Mouse (Mus musculus): ENCODE results near the gene Sfxn2. TPM values are rescaled to one million over a fixed set of nuclear protein-coding genes. Genes with fewer than 3 reads are reported as not detected.

Gene Sfxn2
- total RNA-seq, 2 experiments from 2014 or later = 2.0 to 2.8 TPM

DNA sequence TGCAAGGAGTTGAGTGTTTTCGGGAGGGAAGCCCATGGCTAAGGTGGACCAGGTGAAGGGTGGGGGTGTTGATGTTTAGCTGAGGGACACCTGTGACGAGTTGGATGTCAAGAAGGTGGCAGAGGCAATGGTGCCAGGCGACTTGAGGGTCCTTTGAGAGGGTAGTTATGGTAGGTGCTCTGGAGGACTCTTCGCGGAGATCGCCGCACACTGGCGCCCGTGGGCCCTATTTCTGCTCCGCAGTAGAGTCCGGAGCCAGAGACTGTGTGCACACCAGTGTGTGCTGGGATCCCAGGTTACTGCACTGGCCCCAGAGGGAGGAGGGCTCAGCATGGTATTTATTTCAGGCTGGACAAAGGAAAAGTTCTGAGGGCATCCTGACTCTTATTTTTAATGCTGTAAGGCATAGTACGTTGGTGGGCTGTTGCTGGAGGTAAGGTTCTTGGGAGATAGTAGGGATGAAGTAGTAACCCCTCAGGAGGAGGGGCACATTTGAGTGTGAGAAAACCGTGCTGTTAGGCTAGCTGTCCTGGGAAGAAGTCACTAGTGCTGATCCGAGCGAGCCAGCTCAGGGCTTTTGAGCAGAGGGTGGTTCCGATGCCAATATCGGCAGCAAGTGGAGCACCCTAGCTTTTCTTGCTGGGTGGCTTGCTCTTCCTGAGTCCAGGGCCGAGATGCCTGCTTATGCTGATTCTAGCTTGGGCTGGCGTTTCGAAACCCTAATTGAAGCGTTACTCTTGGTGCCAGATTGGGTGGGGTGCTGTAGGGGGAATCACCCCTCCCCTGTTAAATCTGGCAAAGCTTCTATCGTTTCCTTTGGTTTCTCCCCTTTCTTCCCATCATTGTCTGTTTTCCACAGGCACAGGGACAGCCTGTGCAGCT, 26.5 kb downstream of the Sfxn2 start:
- peak; percentile 64 to 73 for DNase-seq

DNA sequence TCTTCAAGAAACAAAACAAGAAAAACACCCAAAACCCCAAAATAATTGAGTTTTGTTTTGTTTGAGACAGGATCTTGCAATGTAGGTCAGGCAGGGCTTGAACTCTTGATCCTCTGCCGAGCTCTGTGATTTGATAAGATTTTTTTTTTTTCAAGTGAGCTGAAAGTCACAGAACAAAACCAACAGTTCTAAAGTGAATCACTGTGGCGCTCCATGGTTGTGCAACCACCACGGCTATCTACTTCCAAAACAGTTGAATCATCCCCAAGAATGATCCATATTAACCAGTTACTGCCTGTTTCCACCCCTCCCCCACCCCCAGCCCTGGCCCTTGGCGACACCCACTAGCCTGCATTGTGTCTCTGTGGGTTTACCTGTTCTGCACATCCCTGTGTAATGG, 27.2 kb downstream of the Sfxn2 start:
- DNase-seq = peak; percentile 52 to 53

DNA sequence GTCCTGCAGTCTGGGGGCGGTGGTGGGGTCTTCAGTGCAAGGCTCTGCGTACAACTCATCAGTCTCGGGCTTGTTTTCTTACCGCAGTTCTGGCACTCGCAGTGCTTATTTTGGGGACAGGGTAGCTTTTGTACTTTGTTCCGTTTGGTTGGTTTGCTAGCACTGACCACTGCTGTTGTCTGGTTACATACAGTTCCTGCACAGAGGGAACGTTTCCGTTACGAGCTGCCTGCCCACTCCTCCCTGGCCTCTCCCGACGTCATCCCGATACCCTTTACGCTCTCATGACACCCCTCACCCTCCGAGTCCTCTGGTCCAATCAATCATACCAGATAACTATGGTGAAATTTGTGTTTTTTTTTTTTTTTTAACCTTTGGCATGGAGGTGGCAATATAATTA, 28.3 kb downstream of the Sfxn2 start:
- DNase-seq = peak in 1 of 2 experiments; percentile 46

DNA sequence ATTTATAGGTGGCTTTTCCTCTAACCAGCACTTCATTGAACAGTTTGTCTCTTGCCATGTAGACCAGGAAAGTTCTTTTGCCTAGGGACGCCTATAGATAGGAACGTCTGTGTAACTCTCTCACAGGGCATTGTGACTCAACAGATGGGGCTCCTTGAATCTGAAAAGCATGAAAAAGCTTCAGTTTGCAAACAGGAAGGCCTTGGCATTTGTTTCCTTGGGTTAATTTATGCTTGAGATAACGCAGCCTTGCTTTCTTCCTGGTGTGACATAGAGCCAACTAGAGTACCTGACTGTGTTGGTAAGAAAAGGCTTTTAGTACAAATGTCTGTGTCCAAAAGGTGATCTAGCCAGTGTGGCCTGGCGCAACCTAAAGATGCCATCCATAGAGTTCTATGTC, 29.2 kb downstream of the Sfxn2 start:
- DNase-seq = no peak

DNA sequence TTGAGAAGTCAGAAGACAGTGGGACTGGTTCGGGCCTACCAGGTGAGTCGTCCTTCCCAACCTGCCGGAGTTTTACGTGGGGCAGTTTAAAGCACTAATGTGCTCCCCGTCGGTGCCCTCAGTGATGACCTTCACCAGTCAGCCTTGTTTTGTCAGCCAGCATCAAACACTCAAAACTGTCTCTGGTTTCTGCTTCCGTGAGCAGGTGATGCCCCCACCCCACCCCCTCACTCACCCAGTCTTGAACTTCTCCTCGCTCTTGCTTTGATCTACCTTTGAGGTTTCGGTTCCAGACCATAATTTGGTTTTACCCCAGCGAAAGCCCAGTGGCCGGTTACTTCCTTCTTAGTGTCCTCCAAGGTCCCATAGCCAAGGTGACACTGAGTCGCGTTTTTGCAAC, 33.6 kb downstream of the Sfxn2 start:
- no peak for DNase-seq

DNA sequence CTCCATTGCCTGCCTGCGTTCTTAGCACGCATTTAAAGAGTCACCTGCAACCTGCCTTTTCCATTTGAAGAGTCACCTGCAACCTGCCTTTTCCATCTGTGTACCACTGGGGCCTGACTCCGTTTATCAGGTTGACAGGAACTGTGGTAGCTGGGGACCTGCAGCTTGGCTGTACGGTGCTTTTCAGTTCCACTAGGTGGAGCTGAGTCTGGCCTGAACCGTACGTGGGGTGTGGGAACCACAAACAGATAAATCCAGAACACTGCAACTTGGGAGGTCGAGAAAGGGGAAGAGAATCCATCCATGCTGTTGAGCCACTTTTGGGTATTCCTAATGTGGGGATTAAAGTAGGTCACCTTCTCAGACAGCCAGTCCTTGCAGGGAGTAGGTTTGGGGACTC, 34.3 kb downstream of the Sfxn2 start:
- DNase-seq = peak; percentile 50 to 58

DNA sequence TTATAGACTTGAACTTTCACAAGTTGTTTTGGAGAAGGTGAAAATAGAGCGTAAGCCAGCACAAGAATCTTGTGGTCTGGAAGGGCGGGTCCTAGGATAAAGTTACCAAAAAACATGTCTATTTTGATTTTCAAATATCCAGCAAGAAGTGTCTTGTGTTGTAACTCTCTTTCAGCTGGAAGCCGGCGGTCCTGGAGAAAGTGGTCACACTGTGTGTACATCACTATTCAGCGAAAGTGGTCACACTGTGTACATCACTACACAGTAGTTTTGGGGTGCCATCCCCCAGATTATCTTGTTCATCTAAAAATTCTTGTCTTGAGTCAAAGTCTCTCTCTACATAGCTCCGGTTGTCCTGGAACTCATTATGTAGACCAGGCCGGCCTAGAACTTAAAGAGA, 35.0 kb downstream of the Sfxn2 start:
- DNase-seq = no peak

DNA sequence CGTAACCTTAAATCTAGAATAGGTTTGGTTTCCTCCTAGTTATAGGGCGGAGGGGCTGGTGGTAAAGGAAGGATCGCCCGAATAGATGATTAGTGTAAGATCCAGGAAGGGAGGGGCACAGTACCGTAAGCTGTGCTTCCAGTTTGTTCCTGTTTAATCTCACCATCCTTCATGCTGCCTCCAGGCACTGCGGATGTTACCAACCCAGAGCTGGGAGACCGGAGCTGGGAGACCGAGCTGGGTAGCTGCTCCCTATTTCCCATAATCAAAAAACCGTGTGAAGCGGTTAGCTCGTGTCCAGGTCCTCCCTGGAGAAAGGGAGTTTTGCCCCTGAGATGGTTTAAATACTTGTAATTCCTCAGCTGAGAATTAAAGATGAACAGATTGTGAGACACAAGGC, 43.2 kb downstream of the Sfxn2 start:
- DNase-seq = no peak

DNA sequence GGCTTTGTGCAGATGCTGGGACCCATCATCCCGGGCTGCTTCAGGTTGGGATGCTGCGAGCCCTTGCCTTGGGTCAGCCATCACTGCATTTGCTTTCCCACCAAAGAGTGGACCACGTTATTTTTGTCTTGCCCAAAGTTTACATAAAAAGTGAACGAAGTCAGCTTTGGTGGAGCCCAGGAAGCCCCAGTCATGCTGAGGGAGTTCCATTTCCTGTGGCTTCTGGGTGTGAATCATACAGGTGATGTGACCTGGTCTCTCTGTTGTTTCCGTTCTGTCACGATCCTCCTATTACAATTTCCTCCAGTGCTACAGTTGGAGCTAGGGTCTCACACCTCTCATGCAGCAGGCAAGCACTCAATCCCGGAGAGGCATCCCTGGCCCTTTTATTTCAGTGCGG, 44.2 kb downstream of the Sfxn2 start:
- DNase-seq = no peak

DNA sequence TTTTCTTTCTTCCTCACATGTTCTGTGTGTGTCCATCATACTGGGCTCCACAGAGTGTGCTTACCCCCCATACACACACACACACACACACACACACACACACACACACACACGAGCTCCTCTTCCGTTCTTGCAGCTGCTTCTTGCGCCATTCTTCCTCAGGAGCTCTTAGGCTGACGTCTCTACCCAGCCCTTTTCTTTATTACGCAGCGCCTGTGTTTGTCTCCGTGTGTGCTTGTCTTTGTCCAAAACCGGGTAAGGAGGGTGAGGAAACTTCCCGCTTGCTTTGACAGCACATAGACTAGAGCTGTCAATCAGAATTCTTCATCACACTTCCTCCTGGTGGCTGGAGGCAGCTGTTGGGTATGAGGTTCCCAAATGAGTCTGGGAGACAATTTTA, 45.2 kb downstream of the Sfxn2 start:
- DNase-seq = peak in 1 of 2 experiments; percentile 52

DNA sequence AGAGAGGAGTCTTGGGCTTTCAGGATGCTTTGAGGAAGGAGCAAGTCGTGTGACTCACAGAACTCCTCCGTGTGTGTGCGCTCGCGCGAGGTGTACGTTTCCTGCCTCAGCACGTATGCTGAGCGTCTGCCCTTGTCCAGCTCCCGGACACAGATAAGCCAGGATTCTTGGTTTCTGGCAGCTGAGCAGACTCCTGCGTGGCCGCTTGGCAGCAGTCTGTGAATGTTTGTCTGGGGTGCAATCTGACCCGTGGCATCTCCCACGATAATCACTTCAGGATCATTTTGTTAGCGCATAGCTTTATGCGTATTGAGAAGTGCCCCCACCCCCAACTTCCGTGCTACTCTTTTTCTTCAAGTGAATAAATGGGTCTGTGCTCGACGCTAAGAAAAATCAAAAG, 45.8 kb downstream of the Sfxn2 start:
- DNase-seq = peak; percentile 63 to 74

DNA sequence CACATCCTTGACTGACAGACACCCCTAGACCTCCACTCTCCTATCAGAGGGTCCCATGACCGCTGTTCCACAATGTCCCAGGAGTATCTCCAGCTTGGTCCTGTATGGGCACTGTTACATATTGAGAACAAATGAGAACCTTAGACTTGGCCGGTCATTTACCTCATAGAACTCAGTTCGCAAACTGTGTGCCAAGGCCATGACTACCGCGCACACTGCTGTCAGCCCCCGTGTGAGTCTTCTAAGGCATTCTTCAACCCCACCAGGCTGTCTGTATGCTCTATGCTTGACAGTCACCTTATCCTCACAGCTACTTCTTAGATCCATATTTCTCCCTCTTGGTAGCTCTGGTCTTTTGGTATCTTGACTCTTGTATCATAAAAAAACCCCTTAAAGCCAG, 46.4 kb downstream of the Sfxn2 start:
- DNase-seq = no peak

DNA sequence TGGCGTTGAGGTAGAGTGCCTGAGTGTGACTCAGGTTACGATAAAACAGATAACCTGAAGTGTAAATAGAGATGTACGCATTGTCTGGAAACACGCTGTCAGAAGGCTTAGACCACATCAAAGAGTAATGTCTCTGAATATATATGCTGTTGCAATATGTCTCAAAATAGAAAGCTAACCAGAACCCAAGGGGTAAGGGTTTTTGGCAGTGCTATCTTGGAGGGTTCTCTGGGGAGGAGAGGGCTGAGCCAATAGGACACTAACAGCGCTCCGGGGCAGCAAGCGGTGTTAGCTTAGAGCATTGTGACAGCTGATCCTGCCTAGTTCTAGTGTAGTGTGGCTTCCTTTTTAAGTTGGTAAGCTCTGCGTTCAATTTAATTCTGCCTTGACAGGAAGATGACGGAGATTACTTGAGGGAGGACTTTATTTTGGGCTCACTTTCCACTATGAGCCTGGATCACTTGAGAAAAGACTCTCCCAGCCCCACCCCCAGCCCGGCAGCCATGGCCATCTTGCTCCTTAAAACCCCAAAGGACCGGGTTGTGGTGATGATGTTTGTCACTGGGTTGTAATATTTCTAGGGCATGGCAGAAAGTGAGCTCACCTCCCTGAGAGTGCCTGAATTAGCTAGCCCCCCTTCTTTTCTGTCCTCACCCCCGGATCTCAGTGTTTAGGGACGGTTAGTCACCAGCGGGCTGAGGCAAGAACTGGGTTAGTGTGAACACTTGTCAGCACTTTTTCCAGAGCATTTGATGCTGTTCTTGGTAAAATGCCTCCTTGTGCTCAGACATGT, 47.0 kb downstream of the Sfxn2 start:
- peak; percentile 36 to 43 for DNase-seq

DNA sequence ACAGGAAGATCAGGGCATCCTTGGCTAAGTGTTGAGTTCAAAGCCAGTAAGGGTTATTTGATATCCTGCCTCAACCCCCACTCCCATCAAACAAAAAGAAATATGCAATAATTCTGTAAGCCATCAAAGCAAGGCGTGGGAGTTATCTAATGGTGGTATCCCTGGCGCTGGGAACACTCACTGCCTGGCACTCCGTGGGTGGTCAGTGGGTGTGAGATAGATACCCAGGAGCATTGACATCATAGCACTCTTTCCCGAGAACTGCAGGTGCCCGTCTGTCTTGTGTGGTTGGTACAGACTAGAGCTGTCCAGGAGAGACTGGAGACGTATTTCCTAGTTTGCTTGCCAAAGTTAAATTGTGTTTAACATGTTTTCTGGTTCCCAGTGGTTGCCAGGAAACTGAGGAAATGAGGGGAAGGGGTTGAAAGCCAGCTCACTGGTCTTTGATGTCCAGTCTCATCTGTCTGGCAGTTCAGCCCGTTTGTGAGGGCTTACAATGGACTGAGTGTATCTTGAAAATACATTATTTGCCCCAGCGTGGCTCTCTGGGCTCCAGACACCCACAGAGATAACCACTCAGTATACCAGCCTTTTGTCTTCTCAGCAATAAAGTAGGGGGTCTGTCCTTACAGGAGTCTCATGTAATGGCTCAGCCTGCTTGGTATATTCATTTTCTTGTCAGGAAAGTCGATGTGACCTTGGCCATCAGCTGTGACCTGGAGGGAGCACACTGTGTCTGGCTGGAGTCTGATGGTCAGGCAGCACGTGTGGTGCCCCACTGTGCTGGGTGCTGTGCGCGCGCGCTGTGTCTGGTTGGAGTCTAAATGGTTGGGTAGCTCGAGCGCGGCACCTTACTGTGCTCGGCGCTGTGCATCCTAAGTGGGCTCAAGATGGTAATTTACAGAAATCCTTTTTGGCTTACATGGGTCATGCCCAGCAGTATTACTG, 48.3 kb downstream of the Sfxn2 start:
- no peak for DNase-seq

DNA sequence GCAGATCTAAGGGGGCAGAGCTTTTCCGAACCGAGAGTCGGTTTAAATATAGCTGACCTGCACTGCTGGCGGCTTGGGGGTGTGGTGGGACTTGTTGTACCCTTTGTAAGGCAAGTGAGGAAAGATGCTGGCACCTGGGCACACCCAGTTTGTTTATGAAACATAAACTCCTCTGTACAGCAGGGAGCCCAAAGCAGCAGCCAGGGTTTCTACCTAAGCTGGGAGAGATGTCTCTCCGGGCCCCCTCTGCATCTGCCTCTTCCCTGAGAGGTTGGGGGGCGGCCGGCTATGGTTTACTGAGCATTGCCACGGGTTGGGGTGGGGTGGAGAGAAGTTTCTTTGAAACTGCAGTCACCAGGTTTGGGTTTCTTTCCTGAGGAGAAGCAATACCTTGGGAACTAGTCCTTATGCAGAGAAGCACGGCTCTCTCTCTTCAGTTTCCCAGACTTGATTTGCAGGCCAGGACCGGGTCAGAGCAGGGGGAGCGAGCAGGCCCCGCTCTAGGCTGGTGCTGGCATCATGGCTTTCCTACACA, 49.6 kb downstream of the Sfxn2 start:
- no peak for DNase-seq

DNA sequence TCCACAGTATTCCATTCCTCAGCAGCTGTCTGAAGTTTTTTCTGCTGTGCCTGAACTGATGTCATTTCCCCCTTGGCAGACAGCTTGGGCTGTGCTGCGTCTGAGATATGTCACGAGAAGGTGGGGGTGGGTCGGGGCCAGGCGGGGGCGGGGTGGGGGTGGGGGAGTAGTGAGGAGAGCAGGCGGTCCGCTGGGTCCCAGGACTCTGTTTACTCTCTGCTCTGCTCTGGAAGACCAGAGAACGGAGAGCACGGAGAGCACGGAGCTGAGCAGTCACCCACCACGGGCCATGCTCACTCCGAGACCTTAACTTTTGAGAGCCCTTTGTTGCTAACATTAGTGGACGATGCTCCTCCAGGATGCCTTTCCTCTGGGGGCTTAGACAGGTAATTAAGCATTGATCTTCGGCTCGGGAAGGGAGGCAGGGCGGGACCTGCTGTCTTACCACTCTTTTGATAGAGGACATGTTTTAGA, 50.1 kb downstream of the Sfxn2 start:
- DNase-seq = peak; percentile 78 to 83

DNA sequence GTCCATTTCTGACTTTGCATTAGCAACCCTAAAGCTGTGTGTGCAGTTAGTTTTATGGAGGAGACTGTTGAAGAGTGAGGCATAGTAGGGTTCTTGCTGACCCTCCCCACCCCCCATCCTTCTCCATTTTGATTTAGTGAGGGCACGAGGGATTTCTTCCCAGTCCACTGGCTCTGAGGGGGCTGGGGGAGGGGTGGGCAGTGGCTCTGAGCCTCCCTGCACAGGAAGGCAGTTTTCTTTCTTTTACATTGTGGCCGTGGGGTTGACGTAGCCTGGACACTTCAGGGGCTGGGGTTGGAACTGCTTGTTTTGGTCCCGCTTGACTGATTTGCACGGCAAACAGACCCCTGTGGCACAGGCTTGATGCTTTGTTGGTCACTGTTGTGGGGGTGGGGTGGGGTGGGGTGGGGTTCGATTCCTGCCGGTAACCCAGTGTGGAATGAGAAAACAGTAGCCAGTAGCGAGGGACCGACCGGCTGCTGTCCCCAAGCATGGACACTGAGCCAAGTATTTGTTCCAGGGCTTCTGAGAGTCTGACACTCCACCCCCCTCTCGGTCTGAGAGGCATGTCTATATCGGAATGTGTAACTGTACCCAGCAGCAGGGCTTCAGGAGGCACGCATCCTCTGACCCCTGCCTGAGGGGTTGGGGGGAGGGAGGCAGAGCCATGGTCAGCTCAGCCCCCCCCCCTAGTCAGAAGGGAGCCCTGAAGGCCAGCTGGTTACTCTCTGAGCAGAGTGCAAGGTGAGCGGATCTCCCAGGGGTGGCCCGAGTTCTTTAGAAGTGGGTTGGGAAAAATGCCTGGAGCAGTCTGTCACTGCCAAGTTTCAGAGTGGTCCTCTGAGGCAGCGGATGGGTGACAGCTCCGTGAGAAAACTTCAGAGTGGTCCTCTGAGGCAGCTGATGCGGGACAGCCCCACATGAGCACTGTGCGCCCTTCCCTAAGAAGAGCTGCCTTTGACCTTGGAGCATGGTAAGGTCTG, 50.9 kb downstream of the Sfxn2 start:
- DNase-seq = peak; percentile 83 to 88

DNA sequence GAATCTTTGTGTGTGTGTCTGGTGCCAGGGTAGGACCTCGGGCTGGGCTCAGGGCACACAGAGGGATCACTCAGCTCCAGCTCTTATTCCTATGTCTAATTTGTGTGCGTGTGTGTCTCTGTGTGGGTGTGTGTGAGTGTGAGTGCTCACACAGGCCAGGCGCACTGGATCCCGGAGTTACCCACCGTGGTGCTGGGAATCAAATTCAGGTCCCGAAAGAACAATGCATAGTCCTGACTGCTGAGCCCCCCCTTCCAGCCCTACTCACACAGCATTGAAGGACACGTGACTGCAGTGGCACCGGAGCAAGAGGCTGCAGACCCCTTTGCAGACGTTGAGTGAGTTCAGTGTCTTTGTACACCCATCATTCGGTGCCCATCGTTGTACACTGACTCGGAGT, 51.9 kb downstream of the Sfxn2 start:
- no peak for DNase-seq

DNA sequence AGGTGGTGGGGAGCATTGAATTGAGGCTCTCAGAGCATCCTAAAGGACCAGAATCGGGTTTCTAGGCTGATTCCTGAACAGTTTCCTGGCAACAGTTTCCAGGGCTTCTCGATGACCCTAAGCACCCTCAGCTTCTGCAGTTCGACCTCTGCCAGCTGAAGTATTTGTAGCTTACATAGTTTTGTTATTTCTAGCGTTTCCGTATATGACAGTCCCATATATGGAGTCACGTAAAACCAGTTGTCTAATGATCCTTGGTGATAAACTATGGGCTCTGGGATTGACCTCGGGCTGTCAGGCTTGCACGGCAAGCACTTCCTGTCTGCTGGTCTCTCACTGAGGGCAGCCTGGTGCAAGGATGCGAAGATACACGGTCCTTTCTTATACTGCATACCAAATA, 52.4 kb downstream of the Sfxn2 start:
- DNase-seq = no peak

DNA sequence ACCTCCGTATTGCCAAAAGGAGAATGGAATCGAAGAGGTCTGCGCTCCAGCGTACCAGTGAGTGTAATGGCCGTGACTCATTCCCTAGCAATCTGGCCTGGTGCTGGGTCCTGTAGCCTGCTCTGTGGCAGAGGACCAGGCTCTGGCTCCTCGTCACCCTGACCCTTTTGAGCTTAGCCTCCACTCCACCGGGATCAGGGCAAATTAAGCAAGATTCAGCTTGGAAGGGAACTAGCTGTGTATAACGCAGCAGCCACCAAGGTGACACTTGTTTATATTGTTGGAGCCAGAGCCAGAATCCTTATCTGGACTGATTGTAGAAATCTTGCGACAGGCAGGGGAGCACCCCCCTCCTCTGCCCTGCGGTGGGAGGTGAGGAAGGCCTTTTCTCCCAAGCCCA, 55.2 kb downstream of the Sfxn2 start:
- peak in 1 of 2 experiments; percentile 71 for DNase-seq

DNA sequence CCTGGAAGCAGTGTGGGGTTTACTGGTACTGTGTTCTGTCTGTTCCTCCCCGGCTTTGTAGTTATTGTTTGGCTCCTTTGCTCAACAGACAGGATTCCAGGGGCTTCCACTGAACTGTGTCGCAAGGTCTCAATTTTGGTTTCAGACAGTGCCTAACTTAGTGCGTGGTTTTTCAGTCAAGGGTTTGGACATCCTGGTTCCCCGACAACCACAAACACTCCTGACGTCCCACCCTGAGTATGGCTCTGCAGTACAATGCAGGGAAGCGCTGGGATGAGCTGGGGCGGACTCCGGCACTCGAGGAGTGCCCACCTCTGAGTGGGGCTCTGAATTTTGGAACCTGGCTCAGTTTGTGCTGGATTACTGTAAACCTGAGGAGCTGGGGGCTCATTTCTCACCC, 56.6 kb downstream of the Sfxn2 start:
- DNase-seq = no peak
